Mouse (Mus musculus) neural tube, embryonic 14.5 days (tissue): ENCODE results near the gene Drd1. TPM values are rescaled to one million over a fixed set of nuclear protein-coding genes. Genes with fewer than 3 reads are reported as not detected.

Experiments used
- ATAC-seq: fragments of 200-750 bp; cut with Nextera tagmentation; 2 replicates; pipeline ENCODE4 v1.8.0; 2017; ENCODE audit warnings: low read depth, mild to moderate bottlenecking, moderate TSS enrichment, moderate library complexity
- H3K27ac ChIP-seq: fragments of 300-500 bp; sonication (generic); 2 replicates; pipeline ENCODE4 v1.5.1; 2014; ENCODE audit warnings: low read depth, mild to moderate bottlenecking, control low read depth, low read length, moderate library complexity, mixed read lengths
- H3K27me3 ChIP-seq: fragments of 300-500 bp; sonication (generic); 2 replicates; pipeline ENCODE4 v1.6.1; 2014; ENCODE audit warnings: low read length; ENCODE audit not compliant: control insufficient read depth, insufficient read depth
- H3K36me3 ChIP-seq: fragments of 300-500 bp; sonication (generic); 2 replicates; pipeline ENCODE4 v1.6.1; 2014; ENCODE audit warnings: low read length, mixed read lengths; ENCODE audit not compliant: control insufficient read depth, insufficient read depth
- H3K4me1 ChIP-seq: fragments of 300-500 bp; sonication (generic); 2 replicates; pipeline ENCODE4 v1.6.1; 2014; ENCODE audit warnings: low read length; ENCODE audit not compliant: control insufficient read depth, insufficient read depth
- H3K4me2 ChIP-seq: fragments of 300-500 bp; sonication (generic); 2 replicates; pipeline ENCODE4 v1.6.1; 2014; ENCODE audit warnings: mild to moderate bottlenecking, low read depth, low read length, control low read depth
- H3K4me3 ChIP-seq: fragments of 300-500 bp; sonication (generic); 2 replicates; pipeline ENCODE4 v1.5.1; 2014; ENCODE audit warnings: low read depth, low read length, control low read depth, mixed read lengths
- H3K9ac ChIP-seq: fragments of 300-500 bp; sonication (generic); replicated peaks from 2 replicates; pipeline ENCODE4 v1.6.1; 2014; ENCODE audit warnings: low read depth, mild to moderate bottlenecking, control low read depth, low read length, mixed read lengths
- H3K9me3 ChIP-seq: fragments of 300-500 bp; sonication (generic); 2 replicates; pipeline ENCODE4 v1.6.1; 2016; ENCODE audit warnings: low read length; ENCODE audit not compliant: control insufficient read depth
- WGBS: fragments of 180-500 bp; shearing (Covaris S2); extraction: QIAGEN DNeasy Blood & Tissue Kit; methylation state at CpG from one replicate; pipeline ENCODE4 v1.1.7; 2014; 5-methylcytosine and 5-hydroxymethylcytosine counted together
- polyA plus RNA-seq: library from polyadenylated mRNA; unstranded; fragments of >200 nt; fragmentation: Nextera tagmentation; extraction: Ambion mirVana; gene quantifications from 2 replicates; pipeline ENCODE4 v1.2.1, GENCODE M21; 2014

The Drd1 gene
- polyA plus RNA-seq, 1 experiment from 2014 or later = 0.88 TPM

DNA sequence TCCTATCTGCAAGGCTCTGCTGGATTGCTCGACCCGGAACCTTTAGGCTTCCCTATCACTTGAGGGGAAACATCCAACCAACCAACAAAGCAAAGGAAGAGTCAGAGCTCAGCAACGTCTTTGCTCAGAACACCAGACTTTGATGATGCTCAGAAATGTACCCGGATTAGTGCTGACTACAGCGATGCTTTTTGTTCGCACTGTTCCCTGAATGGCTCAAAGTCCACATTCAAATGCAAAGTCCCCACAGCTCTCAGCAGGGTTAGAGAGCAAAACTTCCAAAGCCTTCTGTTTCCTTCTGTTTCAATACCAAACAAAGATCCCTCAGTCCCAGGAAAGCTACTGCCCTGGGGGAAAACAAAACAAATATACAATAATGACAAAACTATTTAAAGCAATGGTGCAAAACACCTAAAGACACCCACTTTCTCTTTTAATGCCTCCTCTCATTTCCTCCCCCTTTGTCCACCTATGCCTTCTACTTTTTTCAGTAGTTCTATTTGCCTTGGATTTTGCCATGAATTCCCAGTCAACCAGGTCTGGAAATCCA, 12.2 kb upstream of the Drd1 start:
- H3K27ac ChIP-seq = no peak overlapping the region
- H3K9me3 ChIP-seq = no peaks in the 10 kb centered on the region
- no peak for ATAC-seq
- H3K4me2 ChIP-seq = no peak overlapping the region
- no peaks in the 10 kb centered on the region for H3K27me3 ChIP-seq
- no peak overlapping the region for H3K9ac ChIP-seq
- no peaks in the 10 kb centered on the region for H3K36me3 ChIP-seq
- WGBS = 21% methylated on average over 6 of the region's 6 CpGs
- no peak overlapping the region for H3K4me3 ChIP-seq
- peaks cover 2% of the 10 kb centered on the region; the same call in 1 of the 2 replicates for H3K4me1 ChIP-seq

DNA sequence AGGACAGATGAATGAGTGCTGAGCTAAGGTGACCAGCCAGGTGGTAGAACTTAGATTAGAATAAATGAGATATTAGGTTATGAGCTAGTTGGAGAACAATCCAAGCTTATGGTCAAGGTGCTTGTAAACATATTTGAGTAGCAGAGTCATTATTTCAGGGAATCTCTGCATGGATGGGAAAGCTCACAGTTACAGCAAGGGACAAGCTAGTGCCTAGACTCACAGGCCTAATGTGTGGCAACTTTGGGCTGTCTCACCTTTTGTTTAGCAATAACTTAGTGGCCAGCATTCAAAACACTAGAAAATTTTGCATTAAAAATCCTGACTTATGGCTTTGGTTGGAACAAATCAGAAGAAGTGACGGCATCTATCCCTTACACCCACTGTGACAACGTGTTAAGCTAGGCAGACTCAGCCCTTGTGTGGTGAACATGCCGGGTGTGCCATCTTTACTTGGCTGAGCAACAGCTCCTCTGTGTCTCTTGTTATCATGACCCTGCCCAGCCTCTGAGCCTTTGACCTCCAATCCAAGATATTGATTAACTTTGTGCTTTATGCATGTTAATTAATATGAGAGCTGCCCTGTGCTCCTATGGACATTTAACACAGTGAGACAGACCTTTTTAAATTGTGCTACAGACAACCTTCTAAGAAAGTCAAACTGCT, 10.7 kb upstream of the Drd1 start:
- H3K4me1 ChIP-seq = no peaks in the 10 kb centered on the region
- H3K27me3 ChIP-seq = no peaks in the 10 kb centered on the region
- no peaks in the 10 kb centered on the region for H3K9me3 ChIP-seq
- no peak overlapping the region for H3K9ac ChIP-seq
- no peak for ATAC-seq
- no peak overlapping the region for H3K4me3 ChIP-seq
- H3K36me3 ChIP-seq = no peaks in the 10 kb centered on the region
- 89% methylated on average over 3 of the region's 3 CpGs for WGBS
- no peak overlapping the region for H3K4me2 ChIP-seq
- H3K27ac ChIP-seq = no peak overlapping the region

DNA sequence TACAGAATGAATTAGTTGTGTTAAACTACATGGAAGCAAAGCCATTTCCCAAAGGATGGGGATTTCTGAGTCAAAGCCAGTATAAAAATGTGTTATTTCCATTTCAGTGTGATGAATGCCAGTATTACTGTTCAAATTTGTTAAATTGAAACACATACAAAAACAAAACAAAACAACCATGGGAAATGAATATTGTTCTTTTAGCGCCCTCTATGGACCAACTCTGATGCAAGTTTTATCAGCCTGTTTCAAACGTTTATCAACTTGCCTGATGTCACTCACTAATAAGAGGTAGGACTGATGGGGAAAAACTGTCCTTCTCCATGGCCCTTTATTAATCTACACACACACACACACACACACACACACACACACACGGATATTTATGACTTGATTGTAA, 7.8 kb upstream of the Drd1 start:
- Histone ChIP-seq H3K27ac (no peak overlapping the region), H3K4me3 (no peak overlapping the region), H3K9me3 (no peaks in the 10 kb centered on the region), H3K4me1 (no peaks in the 10 kb centered on the region), H3K9ac (no peak overlapping the region), H3K4me2 (no peak overlapping the region), H3K36me3 (no peaks in the 10 kb centered on the region), H3K27me3 (no peaks in the 10 kb centered on the region)
- WGBS = 3% methylated on average over 3 of the region's 3 CpGs
- ATAC-seq = no peak

DNA sequence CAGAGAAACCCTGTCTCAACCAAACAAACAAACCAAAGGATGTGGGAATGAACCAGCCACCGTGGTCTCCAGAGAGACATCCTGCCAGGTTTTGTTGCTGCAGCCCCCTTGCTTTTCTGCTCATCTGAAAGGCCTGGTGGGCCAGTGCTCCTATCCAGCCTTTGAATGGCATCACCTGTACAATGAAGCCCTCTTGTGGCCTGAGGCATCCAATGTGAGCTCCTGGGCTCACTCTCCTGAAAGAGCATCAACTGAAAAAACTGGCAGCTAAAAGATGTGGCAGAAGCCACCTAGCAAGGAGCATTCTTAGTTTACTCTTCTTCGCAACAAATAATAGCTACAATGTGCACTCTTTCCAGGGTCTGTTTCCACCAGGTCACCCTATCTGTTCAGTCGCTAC, 6.6 kb upstream of the Drd1 start:
- Histone ChIP-seq H3K4me2 (no peak overlapping the region), H3K27ac (no peak overlapping the region), H3K4me3 (no peak overlapping the region), H3K9ac (no peak overlapping the region), H3K27me3 (no peaks in the 10 kb centered on the region), H3K36me3 (no peaks in the 10 kb centered on the region), H3K4me1 (no peaks in the 10 kb centered on the region), H3K9me3 (no peaks in the 10 kb centered on the region)
- no peak for ATAC-seq
- 86% methylated on average over 3 of the region's 3 CpGs for WGBS

DNA sequence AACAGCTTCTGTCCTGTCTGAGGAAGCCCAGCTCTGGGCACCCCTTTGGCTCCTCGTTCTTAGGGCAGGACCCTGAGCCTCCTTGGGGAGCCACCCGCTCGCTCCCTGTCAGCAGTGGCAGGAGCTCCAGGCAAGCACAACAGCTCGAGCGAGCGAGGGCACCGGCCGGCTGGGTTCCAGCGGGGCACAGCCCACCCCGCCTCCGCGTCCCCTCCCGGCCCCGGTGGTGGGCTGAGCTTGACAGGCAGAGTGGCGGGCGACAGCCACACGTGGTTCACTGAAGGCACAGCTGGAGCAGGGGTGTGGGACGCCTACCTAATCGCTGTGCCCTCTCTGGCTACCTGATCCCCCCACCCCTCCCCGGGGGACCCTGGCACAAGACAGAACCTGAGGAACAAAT, 543 bp downstream of the Drd1 start:
- ATAC-seq = peak; percentile 73
- Histone ChIP-seq H3K9me3 (no peaks in the 10 kb centered on the region), H3K9ac (peak overlapping the region; percentile 37), H3K4me2 (peak overlapping the region; percentile 98), H3K27ac (no peak overlapping the region), H3K27me3 (0 out of 2 replicates have a peak, but pooled peaks cover 2% of the 10 kb centered on the region), H3K36me3 (no peaks in the 10 kb centered on the region), H3K4me1 (peaks cover 8% of the 10 kb centered on the region; the same call in 1 of the 2 replicates), H3K4me3 (peak overlapping the region; percentile 39)
- 2% methylated on average over 20 of the region's 20 CpGs for WGBS

DNA sequence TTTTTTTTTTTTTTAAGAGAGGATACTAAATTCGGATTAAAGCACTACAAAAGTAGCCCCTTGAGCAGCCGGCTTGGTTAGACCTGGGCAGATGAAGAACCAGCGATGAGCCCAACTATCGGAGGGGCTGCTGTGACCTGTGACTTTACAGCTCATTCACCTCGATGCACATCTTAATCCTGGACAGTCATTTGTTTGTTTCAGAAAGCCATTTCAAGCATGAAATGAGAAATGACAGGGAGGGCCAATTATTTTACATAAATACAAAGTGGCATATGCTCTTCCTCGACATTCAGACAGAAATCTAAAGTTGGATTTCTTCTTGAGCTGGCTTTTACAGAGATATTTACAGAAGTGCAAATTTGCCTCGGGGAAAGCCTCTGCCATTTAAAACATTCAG, 3.9 kb downstream of the Drd1 start:
- Histone ChIP-seq H3K9me3 (no peaks in the 10 kb centered on the region), H3K4me1 (peaks cover 8% of the 10 kb centered on the region; the same call in 1 of the 2 replicates), H3K27ac (no peak overlapping the region), H3K9ac (no peak overlapping the region), H3K4me3 (no peak overlapping the region), H3K4me2 (no peak overlapping the region), H3K27me3 (0 out of 2 replicates have a peak, but pooled peaks cover 2% of the 10 kb centered on the region), H3K36me3 (no peaks in the 10 kb centered on the region)
- WGBS = 64% methylated on average over 7 of the region's 7 CpGs
- ATAC-seq = no peak

DNA sequence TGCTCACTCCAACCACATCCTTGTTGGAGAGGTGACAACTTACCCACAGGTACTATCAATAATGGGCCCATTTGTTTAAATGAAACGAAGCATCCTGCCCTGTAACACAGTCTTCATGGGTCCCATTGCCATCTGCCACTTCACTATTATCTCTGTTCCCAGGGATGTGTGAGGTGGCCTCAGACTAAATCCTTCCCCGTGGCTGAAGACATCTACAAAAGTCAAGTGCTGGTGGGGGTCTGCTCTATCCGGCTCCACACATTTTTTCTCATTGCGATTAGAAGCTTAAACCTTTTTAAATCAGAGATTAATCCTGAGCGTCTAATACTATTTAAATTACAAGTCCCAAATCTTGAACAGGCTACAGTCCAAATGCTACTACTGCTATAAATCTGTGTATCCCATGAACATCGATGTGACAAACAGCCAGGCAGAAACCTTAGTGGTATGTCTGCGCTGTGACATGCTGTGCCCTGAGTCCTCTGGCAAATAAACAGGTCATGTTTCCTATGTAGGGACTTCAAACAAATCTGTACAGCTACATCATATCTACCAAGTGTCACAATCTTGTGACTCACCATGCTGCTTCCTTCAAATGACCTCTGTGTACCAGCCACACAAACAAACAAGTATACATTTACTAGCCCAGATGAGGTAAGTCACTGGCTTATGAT, 6.7 kb downstream of the Drd1 start:
- WGBS = 82% methylated on average over 7 of the region's 7 CpGs
- H3K9ac ChIP-seq = no peak overlapping the region
- H3K4me3 ChIP-seq = no peak overlapping the region
- H3K4me2 ChIP-seq = no peak overlapping the region
- no peak for ATAC-seq
- H3K9me3 ChIP-seq = no peaks in the 10 kb centered on the region
- H3K36me3 ChIP-seq = no peaks in the 10 kb centered on the region
- no peaks in the 10 kb centered on the region for H3K27me3 ChIP-seq
- H3K4me1 ChIP-seq = no peaks in the 10 kb centered on the region
- no peak overlapping the region for H3K27ac ChIP-seq

DNA sequence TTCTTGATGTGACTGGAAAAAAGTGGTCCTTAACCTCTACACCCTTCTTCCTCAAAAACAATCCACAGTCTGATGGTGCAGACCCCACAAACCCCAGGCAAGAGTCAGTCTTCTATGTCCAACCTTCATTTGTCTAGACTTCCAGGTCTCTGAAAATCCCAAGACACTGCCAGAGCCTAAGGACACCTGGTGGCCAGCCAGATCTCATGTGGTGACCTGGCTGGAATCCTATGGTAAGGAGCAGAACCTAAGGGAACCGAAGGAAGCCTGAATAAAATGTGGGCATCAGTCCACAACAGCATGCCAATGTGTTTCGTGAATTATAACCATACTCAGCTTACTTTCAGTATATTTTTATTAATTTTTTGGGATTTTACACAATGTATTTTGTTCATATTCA, 15.2 kb downstream of the Drd1 start:
- H3K9ac ChIP-seq = no peak overlapping the region
- no peaks in the 10 kb centered on the region for H3K4me1 ChIP-seq
- H3K36me3 ChIP-seq = no peaks in the 10 kb centered on the region
- H3K9me3 ChIP-seq = no peaks in the 10 kb centered on the region
- ATAC-seq = no peak
- no peak overlapping the region for H3K4me3 ChIP-seq
- no peak overlapping the region for H3K27ac ChIP-seq
- WGBS = 93% methylated on average over 2 of the region's 2 CpGs
- H3K4me2 ChIP-seq = no peak overlapping the region
- H3K27me3 ChIP-seq = no peaks in the 10 kb centered on the region

DNA sequence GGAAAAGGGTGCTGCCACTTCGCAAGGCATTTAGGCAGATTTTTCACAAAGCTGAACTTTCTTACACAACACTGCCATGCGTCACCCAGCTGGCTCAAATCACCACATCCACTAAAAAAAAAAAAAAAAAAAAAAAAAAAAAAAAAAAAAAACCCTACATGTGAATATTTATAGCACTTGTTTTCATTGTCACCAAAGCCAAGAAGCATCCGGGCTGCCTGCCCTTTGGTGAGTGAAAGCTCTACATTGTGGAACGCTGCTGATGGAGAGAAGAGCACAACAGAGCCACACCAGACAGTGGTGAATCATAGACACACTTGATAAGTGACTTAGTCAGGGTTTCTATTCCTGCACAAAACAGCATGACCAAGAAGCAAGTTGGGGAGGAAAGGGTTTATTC, 17.6 kb downstream of the Drd1 start:
- 80% methylated on average over 4 of the region's 4 CpGs for WGBS
- no peaks in the 10 kb centered on the region for H3K4me1 ChIP-seq

More for the DNA sequence above, 17.6 kb downstream of the Drd1 start:
- no peaks in the 10 kb centered on the region for H3K9me3 ChIP-seq
- H3K36me3 ChIP-seq = no peaks in the 10 kb centered on the region
- no peak overlapping the region for H3K27ac ChIP-seq
- no peaks in the 10 kb centered on the region for H3K27me3 ChIP-seq
- no peak for ATAC-seq
- H3K4me2 ChIP-seq = no peak overlapping the region
- no peak overlapping the region for H3K4me3 ChIP-seq
- no peak overlapping the region for H3K9ac ChIP-seq
